Mouse (Mus musculus) heart, adult 2 months (tissue): Measurements from ENCODE around the gene Nepn. TPM values are rescaled to one million over a fixed set of nuclear protein-coding genes. Genes with fewer than 3 reads are reported as not detected.
A peak's percentile ranks its signal among the peaks of the same experiment; 100 is the strongest.
"Not testable (repeated sequence)": the region's sequence is repeated elsewhere in the genome, so short reads cannot be mapped to it uniquely, and the experiment has no call there.

Experiments used
- DNase-seq, 2 experiments: peaks; one replicate each; pipeline ENCODE4 v3.0.0; 2021
- H3K27ac ChIP-seq: fragments of 200-600 bp; 2 replicates; pipeline ENCODE4 v1.8.1; 2022
- H3K27me3 ChIP-seq: fragments of 200-500 bp; 2 replicates; pipeline ENCODE4 v1.6.1; 2012; ENCODE audit warnings: mild to moderate bottlenecking, low read length, inconsistent platforms, mixed read lengths; ENCODE audit not compliant: control insufficient read depth, insufficient read depth
- H3K36me3 ChIP-seq: fragments of 200-500 bp; 2 replicates; pipeline ENCODE4 v1.6.1; 2012; ENCODE audit warnings: low read length, inconsistent platforms; ENCODE audit not compliant: control insufficient read depth, insufficient read depth
- H3K4me1 ChIP-seq: fragments of 200-500 bp; 2 replicates; pipeline ENCODE4 v1.6.1; 2011; ENCODE audit warnings: low read length; ENCODE audit not compliant: control insufficient read depth, insufficient read depth
- H3K4me3 ChIP-seq: fragments of 200-600 bp; 2 replicates; pipeline ENCODE4 v1.8.1; 2022
- H3K79me2 ChIP-seq: fragments of 200-500 bp; replicated peaks from 2 replicates; pipeline ENCODE4 v1.6.1; 2012; ENCODE audit warnings: mild to moderate bottlenecking, inconsistent platforms, low read length, moderate library complexity, mixed read lengths; ENCODE audit not compliant: control insufficient read depth, insufficient read depth
- H3K9ac ChIP-seq: fragments of 200-500 bp; 2 replicates; pipeline ENCODE4 v1.6.1; 2012; ENCODE audit warnings: low read depth, mild to moderate bottlenecking, control low read depth, inconsistent platforms, low read length, mixed read lengths
- CTCF ChIP-seq: fragments of 200-600 bp; IDR thresholded peaks from 2 replicates; pipeline ENCODE4 v1.8.1; 2022; ENCODE audit warnings: antibody characterized with exemption, mild to moderate bottlenecking, moderate library complexity
- EP300 ChIP-seq: fragments of 200-500 bp; IDR thresholded peaks from 2 replicates; pipeline ENCODE4 v1.6.1; 2011; ENCODE audit warnings: low read depth, low read length, control low read depth; ENCODE audit not compliant: insufficient read depth
- POLR2A ChIP-seq: fragments of 200-500 bp; IDR thresholded peaks from 2 replicates; pipeline ENCODE4 v1.6.1; 2011; ENCODE audit warnings: mild to moderate bottlenecking, low read depth, low read length, control low read depth; ENCODE audit not compliant: insufficient read depth
- WGBS: fragments of 180-500 bp; shearing (Covaris S2); methylation state at CpG from one replicate; pipeline ENCODE4 v1.1.7; 2018; 5-methylcytosine and 5-hydroxymethylcytosine counted together
- intact Hi-C: fragments of 180-260 bp; cut with DNase I; formaldehyde crosslinking; loops from one replicate; pipeline ENCODE4 v1.15.1; 2025
- long read RNA-seq: library from polyadenylated mRNA; stranded (forward); transcript quantifications from one replicate; pipeline ENCODE4 v2.0.0, GENCODE M21; 2021
- polyA plus RNA-seq: library from polyadenylated mRNA; depleted of rRNA; stranded (reverse); fragments of >200 nt; gene quantifications from 2 replicates; pipeline ENCODE4 v1.2.3, GENCODE M21; 2012; rRNA removed
- total RNA-seq, 2 experiments: library from RNA; stranded (reverse); gene quantifications; 2 replicates each; pipeline ENCODE4 v1.2.3; 2021

The Nepn gene
- total RNA-seq (under 1 TPM; 0.59 to 0.63 TPM), polyA plus RNA-seq (1.2 and 2.1 TPM in 2 replicates)
- long read RNA-seq, partial matches to known transcripts, result 1 of 1 reads
- long read RNA-seq, other reads (novel, unspliced or antisense), result 0 of 1 reads

DNA sequence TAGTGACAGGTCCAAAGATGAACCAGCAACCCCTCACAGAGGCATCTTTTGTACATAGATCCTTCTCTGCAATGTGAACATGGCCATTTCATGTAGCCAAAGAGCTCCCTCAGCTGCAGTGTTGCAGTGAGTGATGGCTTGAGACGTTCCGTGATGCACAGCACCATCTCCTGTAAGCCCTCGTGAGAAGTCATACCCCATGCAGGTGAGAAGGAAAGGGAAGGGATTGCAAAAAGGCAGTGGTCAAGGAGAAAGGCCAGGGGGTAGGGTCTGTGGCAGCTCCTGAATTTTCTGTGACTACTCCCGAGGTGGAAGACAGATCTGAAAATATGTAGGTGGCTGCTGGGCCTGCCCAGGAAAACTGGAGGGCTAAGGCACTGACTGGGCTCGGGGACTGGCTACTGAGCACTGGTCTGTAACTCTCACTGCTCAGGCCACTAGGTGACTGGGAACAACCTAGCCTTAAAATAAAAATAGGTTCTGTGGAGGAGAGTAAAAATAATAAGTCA is at the start of gene Nepn:
Nepn (plus strand) TSS at position 51 of the 509 bp plus-strand sequence.
- H3K79me2 ChIP-seq, result no peaks in the 10 kb centered on the region
- intact Hi-C loops, result loop anchor here (5.0 to 10.0 kb wide), 5 partner anchors 82 to 794 kb away; partner anchors contain the start of gene Fam162b
- H3K4me3 ChIP-seq, result peak within 1 kb of the TSS; percentile 10; the same call in 1 of the 2 replicates
- H3K27me3 ChIP-seq, result no peaks in the 10 kb centered on the region
- H3K36me3 ChIP-seq, result peaks cover 4% of the 10 kb centered on the region
- peak within 1 kb of the TSS; percentile 3; the same call in 1 of the 2 replicates for H3K9ac ChIP-seq
- peak; percentile 8 to 24 for DNase-seq
- H3K27ac ChIP-seq, result peak within 1 kb of the TSS; percentile 87
- whole genome bisulfite sequencing, result 46% methylated on average over 5 of the region's 5 CpGs
- peaks cover 11% of the 10 kb centered on the region for H3K4me1 ChIP-seq
- TF ChIP-seq EP300 (no peak), CTCF (peak; percentile 44), POLR2A (0 out of 2 replicates have a peak, but pooled peaks have one; percentile 23)

DNA sequence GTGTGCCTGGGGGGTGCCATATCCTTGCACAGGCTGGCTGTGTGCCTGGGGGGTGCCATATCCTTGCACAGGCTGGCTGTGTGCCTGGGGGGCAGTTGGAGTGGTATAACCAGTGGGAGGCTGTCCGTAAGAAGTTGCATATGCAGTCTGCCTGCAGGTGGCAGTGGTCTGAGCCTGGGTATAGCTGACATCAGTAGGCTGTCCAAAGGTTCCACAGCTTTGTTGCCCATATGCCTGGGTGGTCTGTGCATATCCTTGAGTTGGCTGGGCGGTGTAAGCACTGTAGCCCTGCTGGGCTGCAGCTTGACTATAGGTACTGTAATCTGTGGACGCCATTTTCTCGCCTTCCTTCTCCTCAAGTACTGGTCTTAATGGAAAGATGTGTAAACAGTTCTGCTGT is 45.4 kb upstream of the Nepn start:
- intact Hi-C loops, H3K9ac ChIP-seq, H3K27me3 ChIP-seq, H3K36me3 ChIP-seq, H3K79me2 ChIP-seq, DNase-seq, H3K27ac ChIP-seq, H3K4me1 ChIP-seq, H3K4me3 ChIP-seq: not testable (repeated sequence)
- WGBS, result 90% methylated on average over 4 of the region's 4 CpGs
- 0 out of 2 replicates have a peak, but pooled peaks have one; percentile 7 for TF ChIP-seq CTCF

GRCm38 (mm10) chr10:52353184-52353583 is 35.6 kb upstream of the Nepn start:
- no peak overlapping the region for H3K9ac ChIP-seq
- intact Hi-C loops, result no loop called here
- no peaks in the 10 kb centered on the region for H3K27me3 ChIP-seq
- no peaks in the 10 kb centered on the region for H3K79me2 ChIP-seq
- no peak for DNase-seq
- no peak overlapping the region for H3K27ac ChIP-seq
- H3K36me3 ChIP-seq, result peaks cover 3% of the 10 kb centered on the region; the same call in 1 of the 2 replicates
- H3K4me3 ChIP-seq, result no peak overlapping the region
- 87% methylated on average over 9 of the region's 9 CpGs for WGBS
- H3K4me1 ChIP-seq, result no peaks in the 10 kb centered on the region
- TF ChIP-seq EP300 (no peak), POLR2A (no peak), CTCF (0 out of 2 replicates have a peak, but pooled peaks have one; percentile 24)

DNA sequence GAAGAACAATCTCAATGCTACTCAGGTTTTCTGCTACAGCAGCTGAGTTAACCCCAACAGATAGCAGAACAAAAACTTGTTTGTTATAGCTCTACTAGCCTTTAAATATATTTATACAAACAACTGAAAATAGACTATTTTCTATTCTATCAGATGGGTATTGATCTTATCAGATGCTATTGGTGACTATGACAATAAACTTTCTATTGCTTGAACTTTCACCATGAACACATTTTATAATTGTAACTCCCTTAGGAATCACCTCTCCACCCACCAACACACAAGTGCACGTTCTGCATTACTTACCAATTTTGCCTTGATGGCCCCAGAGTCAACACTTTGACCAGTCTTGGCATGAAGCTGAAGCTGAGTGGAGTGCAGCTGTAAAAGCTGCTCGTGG is 30.3 kb upstream of the Nepn start, which contains the start of gene Gm26741:
Gm26741 (plus strand) TSS at position 301 of the 400 bp plus-strand sequence.
- Histone ChIP-seq H3K9ac (no peak within 1 kb of the TSS), H3K27me3 (no peaks in the 10 kb centered on the region), H3K4me3 (no peak within 1 kb of the TSS), H3K79me2 (no peaks in the 10 kb centered on the region; the same call in 1 of the 2 replicates), H3K27ac (no peak within 1 kb of the TSS), H3K36me3 (no peaks in the 10 kb centered on the region; the same call in 1 of the 2 replicates), H3K4me1 (no peaks in the 10 kb centered on the region)
- intact Hi-C loops, result no loop called here
- 88% methylated on average over 2 of the region's 2 CpGs for WGBS
- TF ChIP-seq EP300 (no peak), POLR2A (no peak), CTCF (no peak)
- DNase-seq, result no peak

DNA sequence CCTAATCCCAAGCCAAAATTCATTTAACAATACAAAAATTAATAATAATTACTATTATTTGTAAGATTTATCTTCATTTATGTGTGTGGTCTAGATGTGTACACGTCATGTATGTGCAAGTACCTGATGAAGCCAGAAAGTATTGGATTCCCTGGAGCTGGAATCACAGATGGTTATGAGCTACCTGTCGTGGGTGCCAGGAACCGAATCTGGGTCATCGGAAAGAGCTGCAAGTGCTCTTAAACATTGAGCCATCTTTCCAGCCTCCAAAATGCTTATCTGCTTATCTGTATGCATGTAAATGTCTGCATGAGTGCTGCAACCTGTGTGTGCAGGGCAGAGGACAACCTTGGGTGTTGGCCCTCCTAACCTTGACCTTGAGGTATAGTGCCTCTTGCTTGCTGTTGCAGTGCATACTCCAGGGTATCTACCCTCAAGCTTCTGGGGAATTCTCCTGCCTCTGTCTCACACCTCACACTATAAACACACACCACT is 28.5 kb upstream of the Nepn start:
- intact Hi-C loops, result no loop called here

More for the DNA sequence above, 28.5 kb upstream of the Nepn start:
- 99% methylated on average over 4 of the region's 4 CpGs for WGBS
- no peak overlapping the region for H3K4me3 ChIP-seq
- H3K27me3 ChIP-seq, result no peaks in the 10 kb centered on the region
- H3K9ac ChIP-seq, result no peak overlapping the region
- TF ChIP-seq POLR2A (no peak), EP300 (no peak), CTCF (no peak)
- no peaks in the 10 kb centered on the region for H3K4me1 ChIP-seq
- H3K36me3 ChIP-seq, result no peaks in the 10 kb centered on the region; the same call in 1 of the 2 replicates
- DNase-seq, result no peak
- no peak overlapping the region for H3K27ac ChIP-seq
- no peaks in the 10 kb centered on the region; the same call in 1 of the 2 replicates for H3K79me2 ChIP-seq
